Mouse (Mus musculus) urinary bladder, adult 2 months (tissue): ENCODE measurements around the gene Trmt2b. TPM values are rescaled to one million over a fixed set of nuclear protein-coding genes. Genes with fewer than 3 reads are reported as not detected.
"Not testable (repeated sequence)": the region's sequence is repeated elsewhere in the genome, so short reads cannot be mapped to it uniquely, and the experiment has no call there.

ENCODE experiments used
- DNase-seq: peaks from one replicate; pipeline ENCODE4 v3.0.0; 2022; ENCODE audit warnings: low spot score
- polyA plus RNA-seq: library from polyadenylated mRNA; depleted of rRNA; stranded (reverse); fragments of >200 nt; gene quantifications from 2 replicates; pipeline ENCODE4 v1.2.3, GENCODE M21; 2012; rRNA removed

Gene Trmt2b
- polyA plus RNA-seq = 23.1 and 24.3 TPM in 2 replicates

- DNase-seq = peak; percentile 41
These were observed at the start of gene Trmt2b for GRCm38 (mm10) chrX:134276275-134277160. Trmt2b (minus strand) TSS chrX:134276984.

GRCm38 (mm10) chrX:134319153-134319932 is 42.6 kb upstream of the Trmt2b start:
- DNase-seq = no peak

GRCm38 (mm10) chrX:134311193-134311592 is 34.4 kb upstream of the Trmt2b start:
- not testable (repeated sequence) for DNase-seq

- no peak for DNase-seq
These were observed 31.5 kb upstream of the Trmt2b start for GRCm38 (mm10) chrX:134308275-134308634.

GRCm38 (mm10) chrX:134307534-134308274 is 30.9 kb upstream of the Trmt2b start, which contains the start of gene Cenpi:
Cenpi (plus strand) TSS chrX:134308084.
- peak; percentile 59 for DNase-seq

- no peak for DNase-seq
These were observed 26.5 kb upstream of the Trmt2b start for GRCm38 (mm10) chrX:134303287-134303686.

- no peak for DNase-seq
These were observed 23.4 kb upstream of the Trmt2b start for GRCm38 (mm10) chrX:134300219-134300618.

GRCm38 (mm10) chrX:134297195-134297594 is 20.4 kb upstream of the Trmt2b start:
- no peak for DNase-seq

GRCm38 (mm10) chrX:134296737-134297136 is 20.0 kb upstream of the Trmt2b start:
- no peak for DNase-seq

GRCm38 (mm10) chrX:134296301-134296700 is 19.5 kb upstream of the Trmt2b start:
- no peak for DNase-seq

- no peak for DNase-seq
These were observed 10.5 kb upstream of the Trmt2b start for GRCm38 (mm10) chrX:134287305-134287704.

GRCm38 (mm10) chrX:134285791-134286190 is 9.0 kb upstream of the Trmt2b start:
- DNase-seq = no peak

- no peak for DNase-seq
These were observed 8.3 kb upstream of the Trmt2b start for GRCm38 (mm10) chrX:134285102-134285501.

GRCm38 (mm10) chrX:134280531-134280930 is 3.7 kb upstream of the Trmt2b start:
- no peak for DNase-seq

GRCm38 (mm10) chrX:134275715-134276114 is 1.1 kb downstream of the Trmt2b start:
- DNase-seq = no peak

GRCm38 (mm10) chrX:134262129-134262528 is 14.7 kb downstream of the Trmt2b start:
- DNase-seq = no peak

- no peak for DNase-seq
These were observed 15.6 kb downstream of the Trmt2b start for GRCm38 (mm10) chrX:134261191-134261590.

- no peak for DNase-seq
These were observed 28.6 kb downstream of the Trmt2b start for GRCm38 (mm10) chrX:134248202-134248601.

- no peak for DNase-seq
These were observed 30.8 kb downstream of the Trmt2b start for GRCm38 (mm10) chrX:134245946-134246345.

- DNase-seq = no peak
These were observed 38.5 kb downstream of the Trmt2b start for GRCm38 (mm10) chrX:134238266-134238665.

GRCm38 (mm10) chrX:134233048-134233447 is 43.7 kb downstream of the Trmt2b start:
- DNase-seq = no peak

GRCm38 (mm10) chrX:134221856-134222255 is 54.9 kb downstream of the Trmt2b start, which contains the start of gene Nox1:
Nox1 (minus strand) TSS chrX:134221956.
- DNase-seq = no peak
